Mouse (Mus musculus): ENCODE measurements at regions not wholly inside any gene's neighbourhood (a gene's known extent, or its start where the extent isn't known, plus 50 kb on each side); places are given as distances from the start of the nearest gene placed in this dataset.

GRCm38 (mm10) chr10:54269785-54270184 is 193.4 kb upstream of the Man1a start:
- no peaks in the 10 kb centered on the region for H3K27me3 ChIP-seq (replicated peaks; ENCODE audit: control insufficient read depth, insufficient read depth, low read length)
- no peaks in the 10 kb centered on the region for H3K9me3 ChIP-seq (ENCODE audit: control insufficient read depth, low read length)
- no peaks in the 10 kb centered on the region for H3K36me3 ChIP-seq (ENCODE audit: control insufficient read depth, insufficient read depth)
- H3K27ac ChIP-seq (ENCODE audit: low read length) = no peak overlapping the region
- no peak overlapping the region for H3K4me2 ChIP-seq (ENCODE audit: low read length)
- no peak overlapping the region for H3K4me3 ChIP-seq (replicated peaks; ENCODE audit: low read length)
- no peak overlapping the region for H3K9ac ChIP-seq (replicated peaks; ENCODE audit: low read depth, low read length)
- 47% methylated on average over 1 of the region's 1 CpGs for WGBS
- peak; percentile 58 for ATAC-seq
- H3K4me1 ChIP-seq (replicated peaks; ENCODE audit: control insufficient read depth, insufficient read depth, low read length) = no peaks in the 10 kb centered on the region

GRCm38 (mm10) chr10:54269354-54269753 is 192.9 kb upstream of the Man1a start:
- H3K9ac ChIP-seq (replicated peaks; ENCODE audit: low read depth, low read length) = no peak overlapping the region
- no peaks in the 10 kb centered on the region for H3K4me1 ChIP-seq (replicated peaks; ENCODE audit: control insufficient read depth, insufficient read depth, low read length)
- H3K4me2 ChIP-seq (ENCODE audit: low read length) = no peak overlapping the region
- no peaks in the 10 kb centered on the region for H3K9me3 ChIP-seq (ENCODE audit: control insufficient read depth, low read length)
- no peak overlapping the region for H3K27ac ChIP-seq (ENCODE audit: low read length)
- no peak overlapping the region for H3K4me3 ChIP-seq (replicated peaks; ENCODE audit: low read length)
- ATAC-seq = peak; percentile 74
- H3K36me3 ChIP-seq (ENCODE audit: control insufficient read depth, insufficient read depth) = no peaks in the 10 kb centered on the region
- no peaks in the 10 kb centered on the region for H3K27me3 ChIP-seq (replicated peaks; ENCODE audit: control insufficient read depth, insufficient read depth, low read length)

GRCm38 (mm10) chr10:54266656-54267055 is 190.2 kb upstream of the Man1a start:
- Histone ChIP-seq H3K4me1 (replicated peaks; ENCODE audit: control insufficient read depth, insufficient read depth, low read length) (no peaks in the 10 kb centered on the region), H3K27me3 (replicated peaks; ENCODE audit: control insufficient read depth, insufficient read depth, low read length) (no peaks in the 10 kb centered on the region), H3K36me3 (ENCODE audit: control insufficient read depth, insufficient read depth) (no peaks in the 10 kb centered on the region), H3K9ac (replicated peaks; ENCODE audit: low read depth, low read length) (no peak overlapping the region), H3K4me2 (ENCODE audit: low read length) (no peak overlapping the region), H3K9me3 (ENCODE audit: control insufficient read depth, low read length) (no peaks in the 10 kb centered on the region), H3K4me3 (replicated peaks; ENCODE audit: low read length) (no peak overlapping the region), H3K27ac (ENCODE audit: low read length) (no peak overlapping the region)
- no peak for ATAC-seq
- 94% methylated on average over 4 of the region's 4 CpGs for WGBS

DNA sequence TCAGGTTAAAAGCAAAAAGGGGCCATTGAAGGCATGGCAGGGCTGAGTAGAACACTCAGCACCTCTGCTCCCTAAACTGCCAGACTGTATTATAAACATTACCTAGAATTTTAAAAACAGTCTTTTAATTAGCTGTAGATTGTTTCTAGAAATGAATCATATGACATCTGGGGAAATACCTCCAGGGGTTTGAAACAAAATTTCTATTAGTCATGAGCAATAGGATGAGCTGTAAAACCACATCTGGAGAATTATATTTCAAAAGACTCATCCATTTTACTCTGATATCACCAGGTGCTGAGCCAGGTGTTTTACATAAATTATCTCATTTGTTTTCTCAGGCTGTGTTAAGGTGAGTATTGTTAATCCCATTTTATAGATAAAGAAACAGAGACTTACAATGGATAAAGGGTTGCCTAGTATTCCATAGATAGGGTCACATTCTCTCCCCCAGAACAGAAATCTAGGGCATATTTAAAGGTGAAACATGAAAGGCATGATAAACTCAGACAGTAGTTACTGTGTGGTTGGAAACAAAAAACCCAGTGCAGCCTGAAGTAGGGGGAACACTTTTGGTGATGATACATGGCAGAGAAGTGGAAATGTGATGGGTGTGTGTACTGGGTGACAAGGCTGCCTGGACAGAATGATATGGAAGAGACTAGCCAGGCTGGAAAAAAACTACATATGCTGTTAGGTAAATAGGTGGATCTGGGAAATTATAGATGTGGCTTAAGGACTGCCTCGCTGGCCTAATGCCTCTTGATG is 178.6 kb upstream of the Man1a start:
- 81% methylated on average over 1 of the region's 1 CpGs for WGBS
- Histone ChIP-seq H3K9ac (replicated peaks; ENCODE audit: low read depth, low read length) (no peak overlapping the region), H3K9me3 (ENCODE audit: control insufficient read depth, low read length) (no peaks in the 10 kb centered on the region), H3K27ac (ENCODE audit: low read length) (no peak overlapping the region), H3K4me2 (ENCODE audit: low read length) (no peak overlapping the region), H3K4me1 (replicated peaks; ENCODE audit: control insufficient read depth, insufficient read depth, low read length) (no peaks in the 10 kb centered on the region), H3K4me3 (replicated peaks; ENCODE audit: low read length) (no peak overlapping the region), H3K36me3 (ENCODE audit: control insufficient read depth, insufficient read depth) (no peaks in the 10 kb centered on the region), H3K27me3 (replicated peaks; ENCODE audit: control insufficient read depth, insufficient read depth, low read length) (no peaks in the 10 kb centered on the region)
- no peak for ATAC-seq

DNA sequence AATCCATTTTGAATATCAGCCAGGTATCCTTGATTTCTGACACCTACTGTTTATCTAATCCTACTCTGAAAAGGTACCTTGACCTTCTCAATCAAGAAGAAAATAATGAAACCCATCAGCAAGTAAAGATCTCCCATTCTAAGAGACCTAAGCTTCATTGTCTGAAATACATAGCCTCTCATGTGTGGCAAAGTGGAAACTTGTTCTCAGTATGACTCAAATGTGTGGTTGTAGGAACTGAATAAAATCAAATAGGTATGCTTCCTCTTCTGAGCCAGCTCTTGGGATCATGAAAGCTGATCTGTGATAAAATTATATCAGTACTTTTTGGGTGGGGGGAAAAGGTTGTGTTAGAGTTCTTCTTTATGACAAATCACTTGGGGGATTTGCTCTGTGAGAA is 168.6 kb upstream of the Man1a start:
- no peak overlapping the region for H3K9ac ChIP-seq (replicated peaks; ENCODE audit: low read depth, low read length)

GRCm38 (mm10) chr10:54202362-54202761 is 126.0 kb upstream of the Man1a start:
- H3K27ac ChIP-seq (ENCODE audit: low read length) = no peak overlapping the region
- no peaks in the 10 kb centered on the region for H3K36me3 ChIP-seq (ENCODE audit: control insufficient read depth, insufficient read depth)
- H3K4me1 ChIP-seq (replicated peaks; ENCODE audit: control insufficient read depth, insufficient read depth, low read length) = no peaks in the 10 kb centered on the region
- WGBS = 89% methylated on average over 3 of the region's 3 CpGs
- H3K27me3 ChIP-seq (replicated peaks; ENCODE audit: control insufficient read depth, insufficient read depth, low read length) = no peaks in the 10 kb centered on the region
- 0 out of 2 replicates have a peak, but pooled peaks have one; percentile 47 for ATAC-seq
- no peak overlapping the region for H3K4me2 ChIP-seq (ENCODE audit: low read length)
- H3K9ac ChIP-seq (replicated peaks; ENCODE audit: low read depth, low read length) = no peak overlapping the region
- no peaks in the 10 kb centered on the region for H3K9me3 ChIP-seq (ENCODE audit: control insufficient read depth, low read length)
- no peak overlapping the region for H3K4me3 ChIP-seq (replicated peaks; ENCODE audit: low read length)

More for the DNA sequence above, 168.6 kb upstream of the Man1a start:
- no peak overlapping the region for H3K4me2 ChIP-seq (ENCODE audit: low read length)
- no peak overlapping the region for H3K4me3 ChIP-seq (replicated peaks; ENCODE audit: low read length)
- no peaks in the 10 kb centered on the region for H3K9me3 ChIP-seq (ENCODE audit: control insufficient read depth, low read length)
- H3K27ac ChIP-seq (ENCODE audit: low read length) = no peak overlapping the region
- no peaks in the 10 kb centered on the region for H3K36me3 ChIP-seq (ENCODE audit: control insufficient read depth, insufficient read depth)
- no peaks in the 10 kb centered on the region for H3K27me3 ChIP-seq (replicated peaks; ENCODE audit: control insufficient read depth, insufficient read depth, low read length)
- no peak for ATAC-seq
- no peaks in the 10 kb centered on the region for H3K4me1 ChIP-seq (replicated peaks; ENCODE audit: control insufficient read depth, insufficient read depth, low read length)

GRCm38 (mm10) chr10:54201727-54202126 is 125.3 kb upstream of the Man1a start:
- no peaks in the 10 kb centered on the region for H3K27me3 ChIP-seq (replicated peaks; ENCODE audit: control insufficient read depth, insufficient read depth, low read length)
- peak; percentile 67 for ATAC-seq
- no peaks in the 10 kb centered on the region for H3K9me3 ChIP-seq (ENCODE audit: control insufficient read depth, low read length)
- no peaks in the 10 kb centered on the region for H3K36me3 ChIP-seq (ENCODE audit: control insufficient read depth, insufficient read depth)
- H3K9ac ChIP-seq (replicated peaks; ENCODE audit: low read depth, low read length) = no peak overlapping the region
- no peak overlapping the region for H3K4me2 ChIP-seq (ENCODE audit: low read length)
- H3K4me1 ChIP-seq (replicated peaks; ENCODE audit: control insufficient read depth, insufficient read depth, low read length) = no peaks in the 10 kb centered on the region
- no peak overlapping the region for H3K27ac ChIP-seq (ENCODE audit: low read length)
- H3K4me3 ChIP-seq (replicated peaks; ENCODE audit: low read length) = no peak overlapping the region

DNA sequence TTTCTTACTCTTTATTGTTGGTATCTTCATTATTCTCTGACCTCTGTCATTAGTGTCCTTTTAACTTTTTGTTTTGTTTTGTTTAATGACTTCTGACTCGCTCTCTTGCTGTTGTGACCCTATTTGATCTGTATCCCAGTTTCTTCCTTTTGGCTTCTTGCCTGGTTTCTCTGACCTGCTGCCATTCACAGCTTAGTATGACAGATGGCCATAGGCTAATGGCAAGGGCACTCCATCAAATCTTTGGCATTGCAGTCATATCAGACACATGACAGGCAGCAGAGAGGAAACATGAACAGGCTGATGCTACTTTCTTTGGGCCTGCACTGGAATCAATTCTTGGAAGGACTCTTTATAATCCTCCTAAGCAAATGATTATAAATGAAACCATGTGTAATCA is 106.3 kb upstream of the Man1a start:
- no peak overlapping the region for H3K27ac ChIP-seq (ENCODE audit: low read length)
- H3K9me3 ChIP-seq (ENCODE audit: control insufficient read depth, low read length) = no peaks in the 10 kb centered on the region
- H3K4me2 ChIP-seq (ENCODE audit: low read length) = no peak overlapping the region
- no peaks in the 10 kb centered on the region for H3K36me3 ChIP-seq (ENCODE audit: control insufficient read depth, insufficient read depth)
- H3K4me1 ChIP-seq (replicated peaks; ENCODE audit: control insufficient read depth, insufficient read depth, low read length) = no peaks in the 10 kb centered on the region
- H3K9ac ChIP-seq (replicated peaks; ENCODE audit: low read depth, low read length) = no peak overlapping the region
- H3K4me3 ChIP-seq (replicated peaks; ENCODE audit: low read length) = no peak overlapping the region
- 74% methylated on average over 1 of the region's 1 CpGs for WGBS
- H3K27me3 ChIP-seq (replicated peaks; ENCODE audit: control insufficient read depth, insufficient read depth, low read length) = no peaks in the 10 kb centered on the region
- no peak for ATAC-seq

- peak; percentile 71 for ATAC-seq
- no peak overlapping the region for H3K27ac ChIP-seq (ENCODE audit: low read length)
- H3K9me3 ChIP-seq (ENCODE audit: control insufficient read depth, low read length) = no peaks in the 10 kb centered on the region
- no peak overlapping the region for H3K4me2 ChIP-seq (ENCODE audit: low read length)
- 0 out of 2 replicates have a peak, but pooled peaks cover 6% of the 10 kb centered on the region for H3K4me1 ChIP-seq (replicated peaks; ENCODE audit: control insufficient read depth, insufficient read depth, low read length)
- no peak overlapping the region for H3K9ac ChIP-seq (replicated peaks; ENCODE audit: low read depth, low read length)
- 56% methylated on average over 7 of the region's 7 CpGs for WGBS
- no peaks in the 10 kb centered on the region for H3K36me3 ChIP-seq (ENCODE audit: control insufficient read depth, insufficient read depth)
- no peak overlapping the region for H3K4me3 ChIP-seq (replicated peaks; ENCODE audit: low read length)
- H3K27me3 ChIP-seq (replicated peaks; ENCODE audit: control insufficient read depth, insufficient read depth, low read length) = no peaks in the 10 kb centered on the region
Measured at GRCm38 (mm10) chr10:54169320-54169719, 92.9 kb upstream of the Man1a start.

All from forebrain, embryonic 16.5 days (tissue).